8 mouse cellular contexts compared by ENCODE assay signal in genomic region chr7:90426020-90427001, GRCm38 (mm10). TPM values are rescaled to one million over a fixed set of nuclear protein-coding genes. Genes with fewer than 3 reads are reported as not detected.
DNase-seq lines count a peak whose midpoint lies in the region; ATAC-seq and TF ChIP-seq lines count a peak whose summit lies in the region.

Gene Ccdc89 (plus strand): TSS chr7:90426577.

- H3K4me2 ChIP-seq in heart, embryonic 14.5 days (ENCODE audit: low read length): peak within 1 kb of the TSS; percentile 71
- peak within 1 kb of the TSS; percentile 62 for H3K4me2 ChIP-seq in kidney, postnatal 0 days (ENCODE audit: low read length)
- peak within 1 kb of the TSS; percentile 67 for H3K4me2 ChIP-seq in midbrain, postnatal 0 days (ENCODE audit: low read depth, low read length, poor library complexity, severe bottlenecking)
- peak within 1 kb of the TSS; percentile 53 for H3K4me2 ChIP-seq in stomach, embryonic 14.5 days (replicated peaks; ENCODE audit: low read depth, low read length)

- DNase-seq in CD4-positive, CD25-positive, alpha-beta regulatory T cell, adult 2 months (ENCODE audit: low read depth, low spot score): peak; percentile 69
- DNase-seq in forebrain, embryonic 10.5 days (ENCODE audit: extremely low spot score, low spot score): peak; percentile 71
- peak; percentile 97 for DNase-seq in kidney, postnatal 0 days (ENCODE audit: low spot score)
- DNase-seq in liver: peak; percentile 49
- peak; percentile 96 for DNase-seq in midbrain, postnatal 0 days (ENCODE audit: low spot score)

- peak within 1 kb of the TSS; percentile 60 for H3K4me3 ChIP-seq in brown adipose tissue, adult 24 weeks (ENCODE audit: insufficient read depth, low read depth, low read length)
- H3K4me3 ChIP-seq in forebrain, embryonic 10.5 days: peak within 1 kb of the TSS; percentile 50
- H3K4me3 ChIP-seq in heart, embryonic 14.5 days (ENCODE audit: control insufficient read depth in 1 of 2, insufficient read depth in 1 of 2, low read depth in 1 of 2, low read length in 2 of 2): peak within 1 kb of the TSS; percentile 45 to 48
- H3K4me3 ChIP-seq in kidney, postnatal 0 days (replicated peaks; ENCODE audit: low read depth, low read length): peak within 1 kb of the TSS; percentile 25
- peak within 1 kb of the TSS; percentile 39 for H3K4me3 ChIP-seq in midbrain, postnatal 0 days (ENCODE audit: low read depth, low read length)
- peak within 1 kb of the TSS; percentile 22 for H3K4me3 ChIP-seq in stomach, embryonic 14.5 days (ENCODE audit: low read depth, low read length)

- no peaks in the 10 kb centered on the region for H3K27me3 ChIP-seq in forebrain, embryonic 10.5 days (ENCODE audit: poor library complexity, severe bottlenecking)
- no peaks in the 10 kb centered on the region; the same call in 1 of the 2 replicates for H3K27me3 ChIP-seq in heart, embryonic 14.5 days (ENCODE audit: control insufficient read depth, insufficient read depth, low read length)
- H3K27me3 ChIP-seq in kidney, postnatal 0 days (ENCODE audit: insufficient read depth, low read length): no peaks in the 10 kb centered on the region
- no peaks in the 10 kb centered on the region for H3K27me3 ChIP-seq in midbrain, postnatal 0 days (ENCODE audit: insufficient read depth, low read length)
- H3K27me3 ChIP-seq in stomach, embryonic 14.5 days (ENCODE audit: control insufficient read depth, insufficient read depth, low read length): no peaks in the 10 kb centered on the region

- WGBS in forebrain, embryonic 10.5 days: 27% methylated on average over 29 of the region's 29 CpGs
- 13% methylated on average over 29 of the region's 29 CpGs for whole genome bisulfite sequencing in heart, embryonic 14.5 days
- 21% methylated on average over 29 of the region's 29 CpGs for WGBS in kidney, postnatal 0 days
- WGBS in midbrain, postnatal 0 days: 16% methylated on average over 29 of the region's 29 CpGs
- WGBS in stomach, embryonic 14.5 days: 19% methylated on average over 29 of the region's 29 CpGs

- no peak for TF ChIP-seq CTCF in kidney, postnatal 0 days (IDR thresholded peaks at IDR 0.05; ENCODE audit: low read depth)
- no peak for TF ChIP-seq CTCF in midbrain, postnatal 0 days (IDR thresholded peaks at IDR 0.05)

- H3K9ac ChIP-seq in heart, embryonic 14.5 days (ENCODE audit: low read length): peak within 1 kb of the TSS; percentile 57
- H3K9ac ChIP-seq in kidney, postnatal 0 days (ENCODE audit: low read depth, low read length): 0 out of 2 replicates have a peak within 1 kb of the TSS, but pooled peaks have one; percentile 24
- no peak within 1 kb of the TSS for H3K9ac ChIP-seq in midbrain, postnatal 0 days (replicated peaks; ENCODE audit: low read length, poor library complexity, severe bottlenecking)
- no peak within 1 kb of the TSS; the same call in 1 of the 2 replicates for H3K9ac ChIP-seq in stomach, embryonic 14.5 days (replicated peaks; ENCODE audit: low read depth, low read length)

- H3K4me1 ChIP-seq in brown adipose tissue, adult 24 weeks (ENCODE audit: control insufficient read depth, insufficient read depth, insufficient read length, low read length): 0 out of 2 replicates have a peak, but pooled peaks cover 4% of the 10 kb centered on the region
- peaks cover 12% of the 10 kb centered on the region; the same call in 1 of the 2 replicates for H3K4me1 ChIP-seq in forebrain, embryonic 10.5 days
- H3K4me1 ChIP-seq in heart, embryonic 14.5 days (ENCODE audit: control insufficient read depth in 2 of 2, insufficient read depth in 2 of 2, low read length in 2 of 2): no peaks in the 10 kb centered on the region
- H3K4me1 ChIP-seq in kidney, postnatal 0 days (replicated peaks; ENCODE audit: insufficient read depth, low read length): no peaks in the 10 kb centered on the region
- H3K4me1 ChIP-seq in midbrain, postnatal 0 days (ENCODE audit: insufficient read depth, low read length): 0 out of 2 replicates have a peak, but pooled peaks cover 4% of the 10 kb centered on the region
- peaks cover 5% of the 10 kb centered on the region for H3K4me1 ChIP-seq in stomach, embryonic 14.5 days (ENCODE audit: control insufficient read depth, insufficient read depth, low read length)

- H3K27ac ChIP-seq in brown adipose tissue, adult 24 weeks (replicated peaks; ENCODE audit: low read depth, low read length): no peak within 1 kb of the TSS
- H3K27ac ChIP-seq in forebrain, embryonic 10.5 days: peak within 1 kb of the TSS; percentile 21
- no peak within 1 kb of the TSS for H3K27ac ChIP-seq in heart, embryonic 14.5 days (replicated peaks in 1 of 2; ENCODE audit: control insufficient read depth in 1 of 2, insufficient read depth in 1 of 2, low read depth in 2 of 2, low read length in 2 of 2)
- H3K27ac ChIP-seq in kidney, postnatal 0 days: 0 out of 2 replicates have a peak within 1 kb of the TSS, but pooled peaks have one; percentile 15
- H3K27ac ChIP-seq in midbrain, postnatal 0 days (ENCODE audit: low read depth, low read length): peak within 1 kb of the TSS; percentile 43; the same call in 1 of the 2 replicates
- peak within 1 kb of the TSS; percentile 13; the same call in 1 of the 2 replicates for H3K27ac ChIP-seq in stomach, embryonic 14.5 days (ENCODE audit: low read length)

- ATAC-seq in heart, embryonic 14.5 days (ENCODE audit: insufficient number of reproducible peaks, insufficient read depth, low FRiP score, low read depth): peak; percentile 100
- ATAC-seq in kidney, postnatal 0 days (replicated peaks; ENCODE audit: low FRiP score, low read depth): peak; percentile 100
- ATAC-seq in midbrain, postnatal 0 days (ENCODE audit: low FRiP score): peak; percentile 100
- peak; percentile 100 for ATAC-seq in stomach, embryonic 14.5 days (ENCODE audit: insufficient number of reproducible peaks, insufficient read depth, low FRiP score, low read depth)

- no peaks in the 10 kb centered on the region for H3K36me3 ChIP-seq in forebrain, embryonic 10.5 days (replicated peaks)
- no peaks in the 10 kb centered on the region for H3K36me3 ChIP-seq in heart, embryonic 14.5 days (ENCODE audit: control insufficient read depth, insufficient read depth, low read length)
- no peaks in the 10 kb centered on the region for H3K36me3 ChIP-seq in kidney, postnatal 0 days (ENCODE audit: insufficient read depth, low read length)
- H3K36me3 ChIP-seq in midbrain, postnatal 0 days (ENCODE audit: insufficient read depth, low read length): no peaks in the 10 kb centered on the region
- H3K36me3 ChIP-seq in stomach, embryonic 14.5 days (ENCODE audit: control insufficient read depth, insufficient read depth, low read length): no peaks in the 10 kb centered on the region

- H3K9me3 ChIP-seq in forebrain, embryonic 10.5 days: no peaks in the 10 kb centered on the region
- no peaks in the 10 kb centered on the region for H3K9me3 ChIP-seq in heart, embryonic 14.5 days (ENCODE audit: control insufficient read depth, low read length)
- H3K9me3 ChIP-seq in kidney, postnatal 0 days (replicated peaks; ENCODE audit: low read length): no peaks in the 10 kb centered on the region
- H3K9me3 ChIP-seq in midbrain, postnatal 0 days (ENCODE audit: low read length): no peaks in the 10 kb centered on the region
- H3K9me3 ChIP-seq in stomach, embryonic 14.5 days (ENCODE audit: control insufficient read depth, low read depth, low read length): no peaks in the 10 kb centered on the region

RNA-seq across cellular contexts. Expression of gene Ccdc89, which starts in this region (rescaled TPM):
- polyA plus RNA-seq in brown adipose tissue, adult 24 weeks (2012; ENCODE audit: insufficient read depth, insufficient read length, missing spikeins): not detected in 2 replicates
- 2.4 and 2.5 TPM in 2 replicates for polyA plus RNA-seq in forebrain, embryonic 10.5 days (2016; fragmentation: Nextera tagmentation; extraction: Ambion mirVana)
- polyA plus RNA-seq in heart, embryonic 14.5 days (2014; fragmentation: Nextera tagmentation; extraction: Ambion mirVana): 0.70 and 1.1 TPM in 2 replicates
- polyA plus RNA-seq in kidney, postnatal 0 days (2015; fragmentation: Nextera tagmentation; extraction: Ambion mirVana): 1.0 and 1.6 TPM in 2 replicates
- 1.3 and 1.4 TPM in 2 replicates for total RNA-seq in midbrain, postnatal 0 days (2014; rRNA removed)
- polyA plus RNA-seq in midbrain, postnatal 0 days (2015; fragmentation: Nextera tagmentation; extraction: Ambion mirVana): 0.97 and 1.1 TPM in 2 replicates
- polyA plus RNA-seq in stomach, embryonic 14.5 days (2014; fragmentation: Nextera tagmentation; extraction: Ambion mirVana): 1.4 and 2.2 TPM in 2 replicates

Comparison
In these comparisons a context has a peak if more than half of its experiments do, and no peak if none do; other contexts are left out.
1. H3K27ac ChIP-seq: peak in forebrain, embryonic 10.5 days (single experiment), kidney, postnatal 0 days (single experiment), midbrain, postnatal 0 days (single experiment) and stomach, embryonic 14.5 days (single experiment); none in brown adipose tissue, adult 24 weeks (single experiment) and heart, embryonic 14.5 days (0 of 2).
2. H3K9ac ChIP-seq: peak in heart, embryonic 14.5 days (single experiment) and kidney, postnatal 0 days (single experiment); none in midbrain, postnatal 0 days (single experiment) and stomach, embryonic 14.5 days (single experiment).
3. Peak in every context shown above with its lines, with median percentiles within 50 percentile points of each other: DNase-seq, H3K4me3 ChIP-seq, ATAC-seq and H3K4me2 ChIP-seq.